Mouse (Mus musculus) ES-E14 (cell line): Measurements from ENCODE around the gene Cntn5. TPM values are rescaled to one million over a fixed set of nuclear protein-coding genes. Genes with fewer than 3 reads are reported as not detected.

Experiments used
- DNase-seq: peaks from one replicate; pipeline ENCODE4 v3.0.0-alpha.2; 2013; ENCODE audit warnings: low read depth, low spot score
- H3K27ac ChIP-seq: 2 replicates; pipeline ENCODE4 v1.5.1; 2012; ENCODE audit warnings: low read depth, mild to moderate bottlenecking, low read length, moderate library complexity, mixed read lengths; ENCODE audit not compliant: poor library complexity, insufficient read depth, severe bottlenecking
- H3K36me3 ChIP-seq: 2 replicates; pipeline ENCODE4 v1.6.1; 2012; ENCODE audit warnings: mild to moderate bottlenecking, low read length, moderate library complexity, mixed read lengths; ENCODE audit not compliant: control insufficient read depth, poor library complexity, insufficient read depth, severe bottlenecking
- H3K4me1 ChIP-seq, 2 experiments: fragments of 150-350 bp in 1 of 2; sonication (generic) in 1 of 2; 2 replicates each; pipeline ENCODE4 v1.6.1; 2012; ENCODE audit warnings: low read length in 2 of 2, mild to moderate bottlenecking in 1 of 2, mixed read lengths in 1 of 2; ENCODE audit not compliant: control insufficient read depth in 2 of 2, insufficient read depth in 2 of 2, poor library complexity in 1 of 2
- H3K4me3 ChIP-seq, 2 experiments: fragments of 150-350 bp in 1 of 2; sonication (generic) in 1 of 2; 2 replicates each; pipeline ENCODE4 v1.5.1; 2012; ENCODE audit warnings: low read length in 2 of 2, low read depth in 1 of 2, mild to moderate bottlenecking in 1 of 2, mixed read lengths in 1 of 2; ENCODE audit not compliant: insufficient read depth in 1 of 2, poor library complexity in 1 of 2, severe bottlenecking in 1 of 2
- H3K9ac ChIP-seq: 2 replicates; pipeline ENCODE4 v1.6.1; 2012; ENCODE audit warnings: low read depth, mild to moderate bottlenecking, low read length, mixed read lengths; ENCODE audit not compliant: poor library complexity, insufficient read depth, severe bottlenecking
- H3K9me3 ChIP-seq: fragments of 150-350 bp; sonication (generic); 2 replicates; pipeline ENCODE4 v1.6.1; 2012; ENCODE audit warnings: low read depth, mild to moderate bottlenecking, low read length; ENCODE audit not compliant: control insufficient read depth, insufficient read depth
- CHD2 ChIP-seq: IDR thresholded peaks from 2 replicates; pipeline ENCODE4 v1.6.1; 2014; ENCODE audit warnings: mild to moderate bottlenecking, low read depth, low read length, inconsistent platforms
- HCFC1 ChIP-seq: IDR thresholded peaks from 2 replicates; pipeline ENCODE4 v1.6.1; 2012; ENCODE audit warnings: low read length, inconsistent platforms, borderline replicate concordance; ENCODE audit not compliant: insufficient read depth
- MAFK ChIP-seq: IDR thresholded peaks from 2 replicates; pipeline ENCODE4 v1.6.1; 2014; ENCODE audit warnings: mild to moderate bottlenecking, low read depth, low read length, inconsistent platforms; ENCODE audit not compliant: insufficient read depth
- ZC3H11A ChIP-seq: IDR thresholded peaks from 2 replicates; pipeline ENCODE4 v1.6.1; 2012; ENCODE audit warnings: low read depth, mild to moderate bottlenecking, inconsistent platforms, low read length, borderline replicate concordance
- ZNF384 ChIP-seq: IDR thresholded peaks from 2 replicates; pipeline ENCODE4 v1.6.1; 2012; ENCODE audit warnings: low read depth, low read length, inconsistent platforms
- in situ Hi-C, 2 experiments: fragments of 600-800 bp; cut with MboI; formaldehyde crosslinking; loops; one replicate each; pipeline ENCODE4 v1.15.1; 2025; ENCODE audit warnings: low sequenced_read_pairs in 2 of 2, inconsistent platforms in 1 of 2; ENCODE audit not compliant: unreplicated experiment in 2 of 2
- total RNA-seq: library from RNA; depleted of rRNA; stranded (reverse); fragments of 300-350 nt; gene quantifications from 2 replicates; pipeline ENCODE4 v1.2.3, GENCODE M21; 2012

Cntn5 gene
- total RNA-seq, 1 experiment, result not detected

- Histone ChIP-seq H3K4me1 (no peaks in the 10 kb centered on the region), H3K9me3 (no peaks in the 10 kb centered on the region), H3K27ac (no peak overlapping the region), H3K4me3 (no peak overlapping the region), H3K9ac (no peak overlapping the region), H3K36me3 (no peaks in the 10 kb centered on the region)
- DNase-seq, result no peak
- in situ Hi-C loops, result no loop called here
- TF ChIP-seq CHD2 (no peak), HCFC1 (no peak), ZC3H11A (no peak), ZNF384 (no peak), MAFK (no peak)
These were observed 383.5 kb downstream of the Cntn5 start for GRCm38 (mm10) chr9:10521054-10521453.

GRCm38 (mm10) chr9:10492243-10492642 is 412.3 kb downstream of the Cntn5 start:
- TF ChIP-seq MAFK (no peak), ZNF384 (no peak), CHD2 (no peak), ZC3H11A (no peak), HCFC1 (no peak)
- in situ Hi-C loops, result no loop called here
- H3K4me3 ChIP-seq, result no peak overlapping the region
- peaks cover 0 to 6% of the 10 kb centered on the region in 2 experiments; a peak in 1 of 4 replicates for H3K4me1 ChIP-seq
- no peak overlapping the region for H3K9ac ChIP-seq
- no peak for DNase-seq
- H3K9me3 ChIP-seq, result no peaks in the 10 kb centered on the region
- H3K27ac ChIP-seq, result no peak overlapping the region
- H3K36me3 ChIP-seq, result no peaks in the 10 kb centered on the region

- Histone ChIP-seq H3K36me3 (no peaks in the 10 kb centered on the region), H3K9me3 (no peaks in the 10 kb centered on the region), H3K27ac (no peak overlapping the region), H3K4me1 (no peaks in the 10 kb centered on the region), H3K4me3 (no peak overlapping the region), H3K9ac (no peak overlapping the region)
- DNase-seq, result no peak
- in situ Hi-C loops, result no loop called here
- TF ChIP-seq ZNF384 (no peak), CHD2 (no peak)
These were observed 433.0 kb downstream of the Cntn5 start for GRCm38 (mm10) chr9:10471484-10472125.

GRCm38 (mm10) chr9:10464758-10465157 is 439.8 kb downstream of the Cntn5 start:
- no peak overlapping the region for H3K9ac ChIP-seq
- H3K36me3 ChIP-seq, result no peaks in the 10 kb centered on the region
- H3K4me1 ChIP-seq, result no peaks in the 10 kb centered on the region
- no peak overlapping the region for H3K4me3 ChIP-seq
- no peak for TF ChIP-seq CHD2
- peak; percentile 96 for TF ChIP-seq ZC3H11A
- no peak for TF ChIP-seq HCFC1
- 0 out of 2 replicates have a peak, but pooled peaks have one; percentile 55 for TF ChIP-seq ZNF384
- TF ChIP-seq MAFK, result no peak
- H3K9me3 ChIP-seq, result no peaks in the 10 kb centered on the region
- no peak for DNase-seq
- H3K27ac ChIP-seq, result no peak overlapping the region
- in situ Hi-C loops, result loop anchor here in 1 of 2 experiments (10.0 kb wide), 1 partner anchor 140 kb away; no protein-coding TSS in a partner anchor

- Histone ChIP-seq H3K9me3 (no peaks in the 10 kb centered on the region), H3K27ac (no peak overlapping the region), H3K4me1 (peaks cover 0 to 4% of the 10 kb centered on the region in 2 experiments; a peak in 2 of 4 replicates), H3K9ac (no peak overlapping the region), H3K4me3 (no peak overlapping the region), H3K36me3 (no peaks in the 10 kb centered on the region)
- in situ Hi-C loops, result no loop called here
- no peak for DNase-seq
- TF ChIP-seq MAFK (no peak), ZNF384 (no peak), ZC3H11A (no peak), CHD2 (no peak), HCFC1 (no peak)
These were observed 446.7 kb downstream of the Cntn5 start for GRCm38 (mm10) chr9:10457900-10458299.
